Mouse (Mus musculus) thymus, adult 2 months (tissue): ENCODE measurements around the gene Osbpl9. TPM values are rescaled to one million over a fixed set of nuclear protein-coding genes. Genes with fewer than 3 reads are reported as not detected.

Source experiments
- DNase-seq: peaks from one replicate; pipeline ENCODE4 v3.0.0; 2021
- H3K27ac ChIP-seq: fragments of 200-500 bp; 2 replicates; pipeline ENCODE4 v1.5.1; 2012; ENCODE audit warnings: low read length, control low read depth; ENCODE audit not compliant: control insufficient read depth, insufficient read depth
- H3K27me3 ChIP-seq: fragments of 200-500 bp; 2 replicates; pipeline ENCODE4 v1.6.1; 2012; ENCODE audit warnings: mild to moderate bottlenecking, low read length, moderate library complexity, mixed read lengths; ENCODE audit not compliant: control insufficient read depth, insufficient read depth
- H3K36me3 ChIP-seq: fragments of 200-500 bp; 2 replicates; pipeline ENCODE4 v1.6.1; 2012; ENCODE audit warnings: mild to moderate bottlenecking, low read length, moderate library complexity; ENCODE audit not compliant: control insufficient read depth, insufficient read depth
- H3K4me1 ChIP-seq: fragments of 200-500 bp; replicated peaks from 2 replicates; pipeline ENCODE4 v1.6.1; 2012; ENCODE audit warnings: low read length; ENCODE audit not compliant: control insufficient read depth, insufficient read depth
- H3K4me3 ChIP-seq: fragments of 200-500 bp; 2 replicates; pipeline ENCODE4 v1.5.1; 2012; ENCODE audit warnings: mild to moderate bottlenecking, low read length, control low read depth, moderate library complexity; ENCODE audit not compliant: control insufficient read depth, insufficient read depth
- CTCF ChIP-seq: fragments of 200-500 bp; IDR thresholded peaks from 2 replicates; pipeline ENCODE4 v1.5.1; 2012; ENCODE audit warnings: mild to moderate bottlenecking, control low read depth, low read length, moderate library complexity, borderline replicate concordance; ENCODE audit not compliant: control insufficient read depth, poor library complexity, insufficient read depth; ENCODE audit errors: extremely low read depth
- POLR2A ChIP-seq: fragments of 200-500 bp; IDR thresholded peaks from 2 replicates; pipeline ENCODE4 v1.6.1; 2012; ENCODE audit warnings: mild to moderate bottlenecking, low read length, control low read depth, moderate library complexity; ENCODE audit not compliant: control insufficient read depth, poor library complexity, insufficient read depth; ENCODE audit errors: extremely low read depth
- WGBS: fragments of 180-500 bp; shearing (Covaris S2); methylation state at CpG from one replicate; pipeline ENCODE4 v1.1.7; 2018; 5-methylcytosine and 5-hydroxymethylcytosine counted together
- polyA plus RNA-seq: library from polyadenylated mRNA; depleted of rRNA; stranded (reverse); fragments of >200 nt; gene quantifications from 2 replicates; pipeline ENCODE4 v1.2.3, GENCODE M21; 2012

Osbpl9 gene
- polyA plus RNA-seq, 1 experiment: 93.2 TPM

DNA sequence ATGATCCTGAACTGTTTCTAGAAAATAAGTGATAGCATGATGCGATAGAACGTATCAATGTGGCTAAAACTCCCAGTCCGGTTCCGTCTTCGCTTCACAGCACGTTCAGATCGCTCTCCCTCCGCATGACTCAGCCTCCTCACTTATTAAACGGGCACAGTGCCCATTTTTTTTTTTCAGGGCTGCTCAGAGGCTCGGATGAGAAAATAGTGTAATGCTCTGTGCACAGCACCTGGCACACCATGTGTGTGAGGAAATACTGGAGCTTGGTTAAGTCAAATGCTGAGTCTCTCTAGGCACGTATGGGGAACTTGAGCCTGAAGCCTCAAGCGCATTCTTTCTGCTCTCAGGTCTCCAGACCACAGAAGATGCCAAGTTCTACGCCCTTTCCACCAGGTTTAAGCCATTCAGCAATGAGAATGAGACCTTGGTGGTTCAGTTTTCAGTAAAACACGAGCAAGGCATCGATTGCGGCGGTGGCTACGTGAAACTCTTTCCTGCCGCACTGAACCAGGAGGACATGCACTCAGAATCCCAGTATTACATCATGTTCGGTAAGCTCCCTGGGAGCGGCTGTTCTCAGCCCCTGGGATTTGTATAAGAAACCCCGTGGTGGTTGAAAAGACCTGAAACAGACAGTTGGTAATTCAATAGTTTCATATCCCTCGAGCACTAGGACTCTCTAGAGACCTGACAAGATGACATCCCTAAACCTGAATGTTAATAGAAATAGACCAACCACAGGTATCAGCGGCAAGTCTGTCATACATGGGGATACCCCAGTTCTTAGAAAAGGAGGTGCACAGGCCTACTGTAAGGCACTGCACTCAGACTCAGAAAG lies 36.6 kb upstream of the Osbpl9 start:
- 87% methylated on average over 24 of the region's 24 CpGs for WGBS
- Histone ChIP-seq H3K27ac (no peak overlapping the region), H3K27me3 (no peaks in the 10 kb centered on the region), H3K4me1 (no peaks in the 10 kb centered on the region), H3K4me3 (no peak overlapping the region), H3K36me3 (no peaks in the 10 kb centered on the region)
- TF ChIP-seq CTCF (no peak), POLR2A (no peak)
- no peak for DNase-seq

DNA sequence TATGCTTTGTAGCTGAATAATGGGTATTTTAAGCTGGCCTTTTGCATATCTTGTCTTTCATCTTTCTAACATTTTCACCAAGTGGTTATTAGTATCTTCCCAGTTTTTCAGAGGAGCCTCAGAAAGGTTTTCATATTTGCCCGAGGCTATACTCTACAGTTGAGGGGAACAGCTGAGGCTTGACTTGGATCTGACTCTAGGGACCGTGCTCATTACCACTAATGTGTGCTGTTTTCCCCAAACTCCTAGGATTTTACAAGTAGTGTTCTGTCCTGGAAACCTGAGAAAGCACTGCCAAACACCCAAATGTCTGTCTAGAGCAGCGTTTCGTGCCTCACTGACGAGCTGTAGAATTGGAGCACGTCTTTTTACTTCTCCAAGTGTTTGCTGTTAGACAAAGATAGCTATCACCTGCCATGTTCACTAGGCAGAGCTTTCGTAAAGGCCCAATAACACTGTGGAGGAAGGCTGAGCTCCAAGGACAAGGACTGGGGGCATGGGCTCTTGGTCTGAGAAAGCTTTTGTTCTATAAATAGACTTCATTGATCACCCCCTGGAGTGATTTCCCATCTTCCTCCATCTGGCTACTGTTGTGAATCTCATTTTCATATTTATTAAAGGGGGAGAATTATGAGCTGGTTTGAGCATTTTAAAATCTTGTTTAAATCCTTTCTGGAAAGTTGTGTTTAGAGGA lies 34.3 kb upstream of the Osbpl9 start:
- Histone ChIP-seq H3K27ac (no peak overlapping the region), H3K4me1 (no peaks in the 10 kb centered on the region), H3K36me3 (no peaks in the 10 kb centered on the region), H3K27me3 (no peaks in the 10 kb centered on the region), H3K4me3 (no peak overlapping the region)
- no peak for DNase-seq
- WGBS: 92% methylated on average over 7 of the region's 7 CpGs
- no peak for TF ChIP-seq POLR2A
- TF ChIP-seq CTCF: no peak

DNA sequence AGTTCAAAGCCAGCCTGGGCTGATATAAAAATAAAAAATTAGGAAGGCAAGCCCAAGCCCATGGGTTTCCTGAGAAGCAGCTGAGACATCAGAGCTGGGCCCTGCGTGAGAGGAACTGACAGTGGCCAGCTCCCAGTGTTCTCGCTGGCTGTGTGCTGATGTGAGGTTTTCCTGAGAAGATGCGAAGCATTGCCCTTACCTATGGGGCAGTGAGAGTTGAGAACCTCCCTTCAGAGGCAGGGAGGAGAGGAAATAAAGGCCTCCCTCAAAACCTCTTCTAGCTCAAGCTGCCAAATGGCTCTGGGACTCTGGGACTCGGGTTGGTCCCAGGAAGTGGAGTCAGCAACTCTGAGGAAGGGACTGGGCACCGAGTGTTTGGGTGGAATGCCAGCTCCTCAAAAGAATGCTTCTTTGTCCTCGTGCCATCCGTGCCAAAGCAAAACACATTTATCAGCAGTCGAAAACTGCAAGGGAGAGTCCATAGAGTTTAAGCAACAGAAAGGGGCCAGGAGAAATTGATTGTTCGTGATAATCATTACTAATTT lies 32.8 kb upstream of the Osbpl9 start:
- no peak for TF ChIP-seq CTCF
- no peak for TF ChIP-seq POLR2A
- DNase-seq: no peak
- peaks cover 4% of the 10 kb centered on the region; the same call in 1 of the 2 replicates for H3K4me1 ChIP-seq
- 79% methylated on average over 9 of the region's 9 CpGs for WGBS
- no peaks in the 10 kb centered on the region for H3K27me3 ChIP-seq
- H3K4me3 ChIP-seq: no peak overlapping the region
- H3K27ac ChIP-seq: no peak overlapping the region
- H3K36me3 ChIP-seq: no peaks in the 10 kb centered on the region

DNA sequence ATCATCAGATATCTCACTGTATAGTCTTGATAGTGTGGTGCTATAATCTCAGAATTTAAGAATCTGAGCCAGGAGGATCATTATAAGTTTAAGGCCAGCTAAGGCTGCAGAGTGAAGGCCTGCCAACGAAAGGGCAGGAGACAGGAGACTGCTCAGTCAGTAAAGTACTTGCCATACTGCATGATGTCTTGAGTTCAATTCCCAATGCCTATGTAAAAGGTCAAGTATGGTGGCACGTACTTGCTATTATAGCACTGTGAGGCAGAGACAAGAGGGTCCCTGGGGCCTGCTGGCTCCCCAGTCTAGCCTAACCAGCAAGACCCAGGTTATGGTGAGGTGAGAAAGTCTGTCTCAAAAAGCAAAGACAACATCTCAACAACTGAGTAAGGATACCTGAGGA lies 32.1 kb upstream of the Osbpl9 start, which contains the start of gene Calr4:
TSS of gene Calr4 (plus strand) at position 301 of the 400 bp plus-strand sequence.
- Histone ChIP-seq H3K27me3 (no peaks in the 10 kb centered on the region), H3K4me3 (no peak within 1 kb of the TSS), H3K27ac (no peak within 1 kb of the TSS), H3K36me3 (no peaks in the 10 kb centered on the region), H3K4me1 (peaks cover 5% of the 10 kb centered on the region; the same call in 1 of the 2 replicates)
- no peak for TF ChIP-seq POLR2A
- TF ChIP-seq CTCF: no peak
- WGBS: 89% methylated on average over 2 of the region's 2 CpGs
- DNase-seq: no peak

DNA sequence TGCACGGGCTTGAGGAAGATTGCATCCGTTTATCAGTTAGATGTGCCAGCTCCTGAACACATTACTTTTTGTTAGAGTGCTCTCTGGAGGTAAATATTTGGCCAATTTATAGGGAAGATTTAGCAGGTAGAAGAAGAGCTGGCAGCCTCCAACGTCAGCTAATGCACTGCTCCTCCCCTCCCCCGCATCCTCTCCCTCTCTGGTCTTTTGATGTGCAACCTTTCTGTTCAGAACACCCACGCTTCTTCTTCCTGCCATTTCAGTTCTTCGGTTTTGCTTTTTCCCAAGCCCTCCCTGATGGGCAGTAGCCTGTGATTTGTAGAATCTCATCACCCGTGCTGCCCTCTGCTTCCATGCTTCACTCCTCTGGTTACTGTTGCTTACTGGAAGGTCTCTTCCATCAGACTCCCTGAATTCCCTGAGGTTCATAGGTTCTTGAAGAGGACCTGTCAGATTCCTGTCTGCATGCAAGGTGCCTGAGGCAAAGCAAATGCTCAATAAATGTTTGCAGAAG lies 27.8 kb upstream of the Osbpl9 start:
- H3K4me3 ChIP-seq: no peak overlapping the region
- TF ChIP-seq CTCF (no peak), POLR2A (no peak)
- peak overlapping the region; percentile 10; the same call in 1 of the 2 replicates for H3K27ac ChIP-seq
- H3K4me1 ChIP-seq: peaks cover 5% of the 10 kb centered on the region
- peak; percentile 58 for DNase-seq
- no peaks in the 10 kb centered on the region for H3K36me3 ChIP-seq
- H3K27me3 ChIP-seq: no peaks in the 10 kb centered on the region
- WGBS: 30% methylated on average over 7 of the region's 7 CpGs

DNA sequence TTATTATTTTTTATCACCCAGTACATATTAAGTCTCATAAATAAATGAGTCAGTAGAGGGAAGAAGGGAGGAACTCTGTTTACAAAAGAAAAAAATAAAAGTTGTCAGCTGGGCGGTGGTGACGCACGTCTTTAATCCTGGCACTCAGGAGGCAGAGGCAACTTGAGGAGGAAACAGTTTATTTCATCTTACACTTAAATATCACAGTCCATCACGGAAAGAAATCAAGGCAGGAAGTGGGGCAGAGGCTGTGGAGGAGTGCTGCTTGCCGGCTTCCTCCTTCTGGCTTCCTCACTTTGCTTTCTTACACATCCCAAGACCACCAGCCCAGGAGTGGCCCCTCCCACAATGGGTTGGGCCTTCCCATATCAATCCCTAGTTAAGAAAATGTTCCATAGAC lies 24.0 kb upstream of the Osbpl9 start:
- no peaks in the 10 kb centered on the region for H3K27me3 ChIP-seq
- no peak overlapping the region for H3K27ac ChIP-seq
- H3K4me3 ChIP-seq: no peak overlapping the region
- H3K36me3 ChIP-seq: no peaks in the 10 kb centered on the region
- peaks cover 8% of the 10 kb centered on the region for H3K4me1 ChIP-seq
- TF ChIP-seq CTCF (no peak), POLR2A (no peak)
- 41% methylated on average over 5 of the region's 5 CpGs for WGBS
- DNase-seq: no peak

DNA sequence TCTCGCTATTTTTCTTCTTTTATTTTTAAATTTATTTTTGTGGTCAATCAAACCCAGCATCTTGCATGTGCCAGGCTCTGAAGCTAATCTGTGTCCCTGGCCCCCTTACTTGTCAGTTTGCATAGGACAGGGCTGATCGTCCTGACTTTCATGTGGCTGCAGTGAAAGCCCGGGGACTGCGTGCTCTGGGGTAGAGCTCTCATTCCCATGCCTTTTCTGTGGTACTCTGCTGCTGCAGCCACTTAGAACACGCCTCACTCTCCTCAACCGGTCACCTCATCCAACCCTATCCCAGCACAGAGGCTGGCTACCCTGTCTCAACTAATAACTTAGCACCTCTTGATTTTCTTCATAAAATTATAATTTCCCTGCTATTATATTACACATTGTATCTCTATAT lies 23.5 kb upstream of the Osbpl9 start:
- TF ChIP-seq CTCF: no peak
- Histone ChIP-seq H3K4me3 (no peak overlapping the region), H3K27ac (no peak overlapping the region), H3K4me1 (peaks cover 8% of the 10 kb centered on the region), H3K27me3 (no peaks in the 10 kb centered on the region), H3K36me3 (no peaks in the 10 kb centered on the region)
- WGBS: 94% methylated on average over 6 of the region's 6 CpGs
- no peak for DNase-seq
